Mouse (Mus musculus): ENCODE measurements at regions not wholly inside any gene's neighbourhood (a gene's known extent, or its start where the extent isn't known, plus 50 kb on each side); places are given as distances from the start of the nearest gene placed in this dataset.

GRCm38 (mm10) chr1:161575939-161576338, 81.5 kb downstream of the Tnfsf18 start:
- Histone ChIP-seq H3K27me3 (ENCODE audit: control insufficient read depth, insufficient read depth, low read length) (no peaks in the 10 kb centered on the region), H3K27ac (ENCODE audit: control insufficient read depth, insufficient read depth, low read depth, low read length) (no peak overlapping the region), H3K36me3 (ENCODE audit: control insufficient read depth, insufficient read depth, low read length) (no peaks in the 10 kb centered on the region), H3K4me1 (ENCODE audit: control insufficient read depth, insufficient read depth, low read length) (no peaks in the 10 kb centered on the region), H3K4me3 (ENCODE audit: control insufficient read depth, low read depth, low read length) (no peak overlapping the region)
- TF ChIP-seq POLR2A (IDR thresholded peaks at IDR 0.05; ENCODE audit: control insufficient read depth, low read depth, low read length), result no peak
- no peak for TF ChIP-seq CTCF (IDR thresholded peaks at IDR 0.05; ENCODE audit: control insufficient read depth, insufficient read depth, insufficient replicate concordance, low read depth, low read length)

- no peak overlapping the region for H3K27ac ChIP-seq (ENCODE audit: control insufficient read depth, insufficient read depth, low read depth, low read length)
- TF ChIP-seq POLR2A (IDR thresholded peaks at IDR 0.05; ENCODE audit: control insufficient read depth, low read depth, low read length) (no peak), CTCF (IDR thresholded peaks at IDR 0.05; ENCODE audit: control insufficient read depth, insufficient read depth, insufficient replicate concordance, low read depth, low read length) (no peak)
- H3K4me1 ChIP-seq (ENCODE audit: control insufficient read depth, insufficient read depth, low read length), result no peaks in the 10 kb centered on the region
- H3K4me3 ChIP-seq (ENCODE audit: control insufficient read depth, low read depth, low read length), result no peak overlapping the region
- no peaks in the 10 kb centered on the region for H3K27me3 ChIP-seq (ENCODE audit: control insufficient read depth, insufficient read depth, low read length)
- H3K36me3 ChIP-seq (ENCODE audit: control insufficient read depth, insufficient read depth, low read length), result no peaks in the 10 kb centered on the region
Observed at GRCm38 (mm10) chr1:161575171-161575570, 80.7 kb downstream of the Tnfsf18 start.

GRCm38 (mm10) chr1:161570762-161571161, 76.3 kb downstream of the Tnfsf18 start:
- H3K4me3 ChIP-seq (ENCODE audit: control insufficient read depth, low read depth, low read length), result no peak overlapping the region
- no peak overlapping the region for H3K27ac ChIP-seq (ENCODE audit: control insufficient read depth, insufficient read depth, low read depth, low read length)
- H3K4me1 ChIP-seq (ENCODE audit: control insufficient read depth, insufficient read depth, low read length), result no peaks in the 10 kb centered on the region
- TF ChIP-seq POLR2A (IDR thresholded peaks at IDR 0.05; ENCODE audit: control insufficient read depth, low read depth, low read length) (no peak), CTCF (IDR thresholded peaks at IDR 0.05; ENCODE audit: control insufficient read depth, insufficient read depth, insufficient replicate concordance, low read depth, low read length) (no peak)
- H3K36me3 ChIP-seq (ENCODE audit: control insufficient read depth, insufficient read depth, low read length), result no peaks in the 10 kb centered on the region
- no peaks in the 10 kb centered on the region for H3K27me3 ChIP-seq (ENCODE audit: control insufficient read depth, insufficient read depth, low read length)

GRCm38 (mm10) chr1:161567826-161568225, 73.4 kb downstream of the Tnfsf18 start:
- H3K4me1 ChIP-seq (ENCODE audit: control insufficient read depth, insufficient read depth, low read length), result no peaks in the 10 kb centered on the region
- H3K27me3 ChIP-seq (ENCODE audit: control insufficient read depth, insufficient read depth, low read length), result no peaks in the 10 kb centered on the region
- no peak for TF ChIP-seq CTCF (IDR thresholded peaks at IDR 0.05; ENCODE audit: control insufficient read depth, insufficient read depth, insufficient replicate concordance, low read depth, low read length)
- TF ChIP-seq POLR2A (IDR thresholded peaks at IDR 0.05; ENCODE audit: control insufficient read depth, low read depth, low read length), result no peak
- H3K36me3 ChIP-seq (ENCODE audit: control insufficient read depth, insufficient read depth, low read length), result no peaks in the 10 kb centered on the region
- no peak overlapping the region for H3K4me3 ChIP-seq (ENCODE audit: control insufficient read depth, low read depth, low read length)
- no peak overlapping the region for H3K27ac ChIP-seq (ENCODE audit: control insufficient read depth, insufficient read depth, low read depth, low read length)

GRCm38 (mm10) chr1:161560368-161560767, 65.9 kb downstream of the Tnfsf18 start:
- TF ChIP-seq CTCF (IDR thresholded peaks at IDR 0.05; ENCODE audit: control insufficient read depth, insufficient read depth, insufficient replicate concordance, low read depth, low read length), result no peak
- no peak for TF ChIP-seq POLR2A (IDR thresholded peaks at IDR 0.05; ENCODE audit: control insufficient read depth, low read depth, low read length)
- H3K4me1 ChIP-seq (ENCODE audit: control insufficient read depth, insufficient read depth, low read length), result no peaks in the 10 kb centered on the region
- no peak overlapping the region for H3K4me3 ChIP-seq (ENCODE audit: control insufficient read depth, low read depth, low read length)
- no peaks in the 10 kb centered on the region for H3K27me3 ChIP-seq (ENCODE audit: control insufficient read depth, insufficient read depth, low read length)
- H3K27ac ChIP-seq (ENCODE audit: control insufficient read depth, insufficient read depth, low read depth, low read length), result no peak overlapping the region
- no peaks in the 10 kb centered on the region for H3K36me3 ChIP-seq (ENCODE audit: control insufficient read depth, insufficient read depth, low read length)

Data from testis, adult 2 months (tissue).